Mouse (Mus musculus) small intestine, adult 2 months (tissue): ENCODE data around the gene Rptor.

Experiments
- CTCF ChIP-seq: fragments of 200-500 bp; IDR thresholded peaks from 2 replicates; pipeline ENCODE4 v1.5.1; 2012; ENCODE audit warnings: low read depth, mild to moderate bottlenecking, control low read depth, inconsistent platforms, low read length, moderate library complexity, mixed read lengths; ENCODE audit not compliant: insufficient replicate concordance, insufficient read length; ENCODE audit errors: extremely low read depth
- POLR2A ChIP-seq: fragments of 200-500 bp; IDR thresholded peaks from 2 replicates; pipeline ENCODE4 v1.6.1; 2012; ENCODE audit warnings: low read depth, mild to moderate bottlenecking, control low read depth, inconsistent platforms, low read length, moderate library complexity

- TF ChIP-seq POLR2A (no peak), CTCF (no peak)
These were observed 12.4 kb downstream of the Rptor start for GRCm38 (mm10) chr11:119615087-119615486.
